Mouse (Mus musculus): ENCODE data around the gene Plekhs1.
"Not testable (repeated sequence)": the region's sequence is repeated elsewhere in the genome, so short reads cannot be mapped to it uniquely, and the experiment has no call there.

Gene Plekhs1

GRCm38 (mm10) chr19:56457569-56457968 is 3.9 kb upstream of the Plekhs1 start:
- DNase-seq (ENCODE audit: low read depth, low spot score), result no peak

- no peak for DNase-seq (ENCODE audit: low read depth, low spot score)
These were observed 2.0 kb upstream of the Plekhs1 start for GRCm38 (mm10) chr19:56459154-56460050.

GRCm38 (mm10) chr19:56460241-56460640 is 1.2 kb upstream of the Plekhs1 start:
- no peak for DNase-seq (ENCODE audit: low read depth, low spot score)

GRCm38 (mm10) chr19:56462786-56463185 is 1.3 kb downstream of the Plekhs1 start:
- DNase-seq (ENCODE audit: low read depth, low spot score), result no peak

- DNase-seq (ENCODE audit: low read depth, low spot score), result no peak
These were observed 5.0 kb downstream of the Plekhs1 start for GRCm38 (mm10) chr19:56466486-56466885.

GRCm38 (mm10) chr19:56470286-56471020 is 9.0 kb downstream of the Plekhs1 start:
- DNase-seq (ENCODE audit: low read depth, low spot score), result no peak

- no peak for DNase-seq (ENCODE audit: low read depth, low spot score)
These were observed 10.5 kb downstream of the Plekhs1 start for GRCm38 (mm10) chr19:56471934-56472333.

- no peak for DNase-seq (ENCODE audit: low read depth, low spot score)
These were observed 13.6 kb downstream of the Plekhs1 start for GRCm38 (mm10) chr19:56474869-56475550.

GRCm38 (mm10) chr19:56476546-56476945 is 15.1 kb downstream of the Plekhs1 start:
- no peak for DNase-seq (ENCODE audit: low read depth, low spot score)

GRCm38 (mm10) chr19:56477253-56477652 is 15.8 kb downstream of the Plekhs1 start:
- no peak for DNase-seq (ENCODE audit: low read depth, low spot score)

- no peak for DNase-seq (ENCODE audit: low read depth, low spot score)
These were observed 16.4 kb downstream of the Plekhs1 start for GRCm38 (mm10) chr19:56477832-56478231.

GRCm38 (mm10) chr19:56484630-56485375 is 23.4 kb downstream of the Plekhs1 start:
- DNase-seq (ENCODE audit: low read depth, low spot score), result no peak

GRCm38 (mm10) chr19:56485376-56486271 is 24.2 kb downstream of the Plekhs1 start:
- DNase-seq (ENCODE audit: low read depth, low spot score), result no peak

GRCm38 (mm10) chr19:56486926-56487325 is 25.5 kb downstream of the Plekhs1 start:
- DNase-seq (ENCODE audit: low read depth, low spot score), result no peak

GRCm38 (mm10) chr19:56487339-56487738 is 25.9 kb downstream of the Plekhs1 start:
- no peak for DNase-seq (ENCODE audit: low read depth, low spot score)

- no peak for DNase-seq (ENCODE audit: low read depth, low spot score)
These were observed 28.2 kb downstream of the Plekhs1 start for GRCm38 (mm10) chr19:56489601-56490000.

- not testable (repeated sequence) for DNase-seq (ENCODE audit: low read depth, low spot score)
These were observed 32.7 kb downstream of the Plekhs1 start for GRCm38 (mm10) chr19:56494157-56494556.

- DNase-seq (ENCODE audit: low read depth, low spot score), result not testable (repeated sequence)
These were observed 41.6 kb downstream of the Plekhs1 start for GRCm38 (mm10) chr19:56503069-56503468.

- not testable (repeated sequence) for DNase-seq (ENCODE audit: low read depth, low spot score)
These were observed 42.1 kb downstream of the Plekhs1 start for GRCm38 (mm10) chr19:56503525-56503924.

GRCm38 (mm10) chr19:56511207-56511606 is 49.8 kb downstream of the Plekhs1 start:
- not testable (repeated sequence) for DNase-seq (ENCODE audit: low read depth, low spot score)

Data from brain, embryonic 18.5 days (tissue).